In the genomic region with DNA sequence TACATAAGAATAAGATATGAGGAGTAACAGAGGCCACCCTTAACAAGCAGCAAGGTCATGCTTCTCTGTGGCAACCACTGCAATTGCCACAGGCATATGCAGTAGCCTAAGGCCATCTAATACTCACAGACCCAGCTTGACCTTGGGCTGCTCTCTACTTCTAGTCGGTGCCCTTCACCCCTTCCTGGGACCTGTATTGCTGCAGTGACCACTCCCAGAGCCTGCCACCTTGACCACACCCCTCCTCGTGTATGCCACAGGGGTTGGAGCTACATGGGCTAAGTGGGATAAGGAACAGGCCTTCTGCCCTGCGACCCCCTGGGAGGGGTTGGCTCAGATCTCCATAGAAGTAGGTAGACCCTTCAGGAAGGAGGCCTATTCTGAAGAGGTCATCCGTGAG, we compare ENCODE assay signal across 9 mouse cellular contexts. TPM values are rescaled to one million over a fixed set of nuclear protein-coding genes. Genes with fewer than 3 reads are reported as not detected.
DNase-seq lines count a peak whose midpoint lies in the region; ATAC-seq and TF ChIP-seq lines count a peak whose summit lies in the region.
"Had no signal": no experiment of that assay in that cellular context is flagged by ENCODE, and none has a peak within 500 bp of the region (broad histone marks: within the 10 kb centered on the region; RNA-seq: fewer than 3 reads in every experiment).

No protein-coding gene starts in this region.

- H3K27ac ChIP-seq in midbrain, postnatal 0 days (ENCODE audit: low read depth, low read length), result peak overlapping the region; percentile 43; the same call in 1 of the 2 replicates
- H3K27ac ChIP-seq in midbrain, embryonic 11.5 days (ENCODE audit: low read depth, low read length), result no peak overlapping the region

- H3K4me1 ChIP-seq in midbrain, postnatal 0 days (ENCODE audit: insufficient read depth, low read length), result 0 out of 2 replicates have a peak, but pooled peaks cover 4% of the 10 kb centered on the region
- no peaks in the 10 kb centered on the region for H3K4me1 ChIP-seq in midbrain, embryonic 11.5 days (ENCODE audit: control insufficient read depth, insufficient read depth, low read length)

- H3K27me3 ChIP-seq in midbrain, postnatal 0 days (ENCODE audit: insufficient read depth, low read length), result no peaks in the 10 kb centered on the region
- no peaks in the 10 kb centered on the region for H3K27me3 ChIP-seq in midbrain, embryonic 11.5 days (ENCODE audit: control insufficient read depth, insufficient read depth, low read length)

- DNase-seq in CD4-positive, CD25-positive, alpha-beta regulatory T cell, adult 2 months (ENCODE audit: low read depth, low spot score), result peak; percentile 19
- peak; percentile 50 for DNase-seq in kidney, adult 18-20 months
- DNase-seq in kidney, adult 9 months, result no peak
- no peak for DNase-seq in midbrain, postnatal 0 days (ENCODE audit: low spot score)
- DNase-seq in midbrain, embryonic 11.5 days (ENCODE audit: low spot score, missing footprints), result no peak
- DNase-seq in naive thymus-derived CD4-positive, alpha-beta T cell, adult 2 months (ENCODE audit: low read depth), result peak; percentile 35
- no peak for DNase-seq in ovary, postnatal 10 days (ENCODE audit: low spot score)
- DNase-seq: cerebellum, adult 11 months had no signal

- H3K4me3 ChIP-seq in midbrain, postnatal 0 days (ENCODE audit: low read depth, low read length), result no peak overlapping the region
- H3K4me3 ChIP-seq in midbrain, embryonic 11.5 days (ENCODE audit: low read depth, low read length), result no peak overlapping the region

- 0 out of 2 replicates have a peak overlapping the region, but pooled peaks have one; percentile 19 for H3K9ac ChIP-seq in midbrain, postnatal 0 days (replicated peaks; ENCODE audit: low read length, poor library complexity, severe bottlenecking)
- H3K9ac ChIP-seq in midbrain, embryonic 11.5 days (ENCODE audit: low read length), result no peak overlapping the region

- H3K9me3 ChIP-seq in midbrain, postnatal 0 days (ENCODE audit: low read length), result no peaks in the 10 kb centered on the region
- no peaks in the 10 kb centered on the region for H3K9me3 ChIP-seq in midbrain, embryonic 11.5 days (ENCODE audit: control insufficient read depth, low read length)

- no peaks in the 10 kb centered on the region for H3K36me3 ChIP-seq in midbrain, postnatal 0 days (ENCODE audit: insufficient read depth, low read length)
- no peaks in the 10 kb centered on the region for H3K36me3 ChIP-seq in midbrain, embryonic 11.5 days (ENCODE audit: control insufficient read depth, insufficient read depth, low read length)

- WGBS in midbrain, postnatal 0 days, result 87% methylated on average over 4 of the region's 4 CpGs
- 83% methylated on average over 4 of the region's 4 CpGs for WGBS in midbrain, embryonic 11.5 days

- ATAC-seq in CD4-positive, CD25-positive, alpha-beta regulatory T cell, adult 4 months, result no peak
- ATAC-seq in midbrain, postnatal 0 days (ENCODE audit: low FRiP score), result no peak
- no peak for ATAC-seq in midbrain, embryonic 11.5 days (ENCODE audit: low FRiP score)

- no peak for TF ChIP-seq CTCF in midbrain, postnatal 0 days (IDR thresholded peaks at IDR 0.05)

- H3K4me2 ChIP-seq in midbrain, postnatal 0 days (ENCODE audit: low read depth, low read length, poor library complexity, severe bottlenecking), result no peak overlapping the region
- H3K4me2 ChIP-seq in midbrain, embryonic 11.5 days, result no peak overlapping the region

RNA-seq across cellular contexts. Expression of gene Trappc10, which starts 52.5 kb away (rescaled TPM):
- 1 to 10 TPM; 4.9 to 9.0 TPM for polyA plus RNA-seq in CD4-positive, CD25-positive, alpha-beta regulatory T cell, adult 4 months (2017; shearing (Covaris generic))
- 102 and 129 TPM in 2 replicates for total RNA-seq in midbrain, postnatal 0 days (2014; rRNA removed)
- polyA plus RNA-seq in midbrain, postnatal 0 days (2015; fragmentation: Nextera tagmentation; extraction: Ambion mirVana), result 35.1 and 42.2 TPM in 2 replicates
- polyA plus RNA-seq in midbrain, embryonic 11.5 days (2014; fragmentation: Nextera tagmentation; extraction: Ambion mirVana), result 16.7 and 17.5 TPM in 2 replicates

RNA-seq across cellular contexts. Expression of gene Agpat3, which starts 55.3 kb away (rescaled TPM):
- polyA plus RNA-seq in CD4-positive, CD25-positive, alpha-beta regulatory T cell, adult 4 months (2017; shearing (Covaris generic)), result 100 to 1,000 TPM in 1 of 2 experiments, 10 to 100 TPM in 1; 94.4 to 115 TPM
- 106 and 137 TPM in 2 replicates for total RNA-seq in midbrain, postnatal 0 days (2014; rRNA removed)
- 91.7 and 96.8 TPM in 2 replicates for polyA plus RNA-seq in midbrain, postnatal 0 days (2015; fragmentation: Nextera tagmentation; extraction: Ambion mirVana)
- polyA plus RNA-seq in midbrain, embryonic 11.5 days (2014; fragmentation: Nextera tagmentation; extraction: Ambion mirVana), result 37.8 and 46.3 TPM in 2 replicates

Comparison
In these comparisons a context has a peak if more than half of its experiments do, and no peak if none do; other contexts are left out.
1. DNase-seq: peak in CD4-positive, CD25-positive, alpha-beta regulatory T cell, adult 2 months (single experiment), kidney, adult 18-20 months (single experiment) and naive thymus-derived CD4-positive, alpha-beta T cell, adult 2 months (single experiment); none in kidney, adult 9 months (single experiment), midbrain, postnatal 0 days (single experiment), midbrain, embryonic 11.5 days (single experiment) and ovary, postnatal 10 days (single experiment).